Mouse (Mus musculus): ENCODE results near the gene Rev1.

- TF ChIP-seq CTCF (IDR thresholded peaks at IDR 0.05; ENCODE audit: borderline replicate concordance, insufficient read depth, low read depth, low read length) (no peak), POLR2A (IDR thresholded peaks at IDR 0.05; ENCODE audit: borderline replicate concordance, insufficient read depth, low read length) (no peak)
These were observed 94.1 kb downstream of the Rev1 start for GRCm38 (mm10) chr1:38035521-38035920.
